Mouse (Mus musculus) cerebellum, adult 18-20 months (tissue): ENCODE results near the gene Tmem150a.
A peak's percentile ranks its signal among the peaks of the same experiment; 100 is the strongest.

Experiments
- DNase-seq, 2 experiments: peaks; one replicate each; pipeline ENCODE4 v3.0.0; 2021

Tmem150a gene

DNA sequence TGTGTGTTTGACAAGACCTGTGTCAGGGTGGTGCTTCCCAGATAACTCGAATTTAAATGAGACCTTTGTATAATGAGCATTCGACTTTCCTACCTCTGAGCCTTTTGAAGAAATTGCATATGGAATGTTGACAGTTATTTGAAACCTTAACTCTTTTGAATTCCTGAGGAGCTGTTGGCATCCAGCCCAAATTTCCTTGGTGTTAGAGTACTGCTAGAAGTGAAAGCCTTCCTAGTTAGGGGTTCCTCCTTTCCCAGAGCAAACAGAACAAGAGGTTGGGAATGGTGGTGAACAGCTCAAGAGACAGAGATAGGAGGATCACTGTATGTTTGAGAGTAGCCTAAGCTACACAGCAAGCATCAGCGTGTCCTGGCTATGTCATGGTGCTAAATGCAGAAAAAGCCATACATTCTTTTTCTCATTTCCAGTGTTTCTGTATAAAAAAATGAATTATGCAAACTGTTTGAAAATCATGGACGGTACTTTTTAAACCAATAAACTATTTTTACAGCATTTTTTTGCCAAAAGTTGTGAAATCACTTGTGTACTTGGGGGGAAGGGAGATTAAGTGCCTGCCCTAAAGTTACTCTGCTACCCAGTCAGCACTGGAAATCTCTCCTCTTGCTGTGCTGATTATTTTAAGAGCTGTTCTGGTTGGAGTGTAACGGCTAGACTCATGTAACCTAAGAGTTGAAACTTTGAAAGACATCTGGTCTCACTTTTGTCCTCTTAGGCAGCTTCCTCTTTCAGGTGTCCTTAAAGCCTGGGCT is 2.4 kb upstream of the Tmem150a start:
- no peak for DNase-seq

DNA sequence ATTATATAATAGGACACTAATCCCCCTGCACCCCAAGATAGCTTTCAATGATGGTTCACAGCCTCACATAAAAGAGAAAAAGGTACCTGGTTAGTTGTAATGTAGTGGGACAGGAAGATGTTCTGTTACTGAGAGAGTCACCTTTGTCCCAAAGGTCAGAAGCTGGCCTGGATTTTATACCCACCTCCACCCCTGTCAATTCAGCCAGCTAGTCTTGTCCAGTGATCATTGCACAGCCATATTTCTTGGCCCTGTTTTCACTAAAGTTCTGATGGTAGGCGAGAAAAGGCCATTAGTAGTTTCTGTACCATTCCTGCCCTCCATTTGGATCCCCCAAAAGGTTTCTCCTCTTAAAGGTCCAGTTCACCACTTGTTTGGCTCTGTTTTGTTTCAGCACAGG is 1.2 kb upstream of the Tmem150a start:
- DNase-seq = no peak

DNA sequence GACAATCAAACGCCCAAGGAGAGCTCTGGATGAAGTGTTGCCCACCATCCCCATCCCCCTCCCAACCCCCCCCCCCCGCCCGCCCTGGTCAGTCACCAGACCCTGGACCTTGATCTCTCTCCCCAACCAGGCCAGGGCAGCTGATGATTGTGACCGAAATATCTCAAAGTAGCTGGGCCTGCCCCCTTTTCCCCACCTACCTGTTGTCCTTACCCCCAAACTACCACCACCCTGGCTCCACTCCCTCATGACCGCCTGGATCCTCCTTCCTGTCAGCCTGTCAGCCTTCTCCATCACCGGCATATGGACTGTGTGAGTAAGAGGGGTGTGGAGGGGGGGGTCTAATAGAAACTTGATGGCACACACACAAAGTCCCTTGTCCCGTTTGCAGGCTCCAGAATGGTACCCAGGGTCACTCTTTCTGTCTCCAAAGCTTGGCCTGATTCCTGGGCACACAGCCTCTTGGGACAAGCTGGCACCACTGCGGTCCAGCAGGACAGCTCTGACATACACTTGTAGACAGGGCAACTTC is 820 bp downstream of the Tmem150a start:
- no peak for DNase-seq

DNA sequence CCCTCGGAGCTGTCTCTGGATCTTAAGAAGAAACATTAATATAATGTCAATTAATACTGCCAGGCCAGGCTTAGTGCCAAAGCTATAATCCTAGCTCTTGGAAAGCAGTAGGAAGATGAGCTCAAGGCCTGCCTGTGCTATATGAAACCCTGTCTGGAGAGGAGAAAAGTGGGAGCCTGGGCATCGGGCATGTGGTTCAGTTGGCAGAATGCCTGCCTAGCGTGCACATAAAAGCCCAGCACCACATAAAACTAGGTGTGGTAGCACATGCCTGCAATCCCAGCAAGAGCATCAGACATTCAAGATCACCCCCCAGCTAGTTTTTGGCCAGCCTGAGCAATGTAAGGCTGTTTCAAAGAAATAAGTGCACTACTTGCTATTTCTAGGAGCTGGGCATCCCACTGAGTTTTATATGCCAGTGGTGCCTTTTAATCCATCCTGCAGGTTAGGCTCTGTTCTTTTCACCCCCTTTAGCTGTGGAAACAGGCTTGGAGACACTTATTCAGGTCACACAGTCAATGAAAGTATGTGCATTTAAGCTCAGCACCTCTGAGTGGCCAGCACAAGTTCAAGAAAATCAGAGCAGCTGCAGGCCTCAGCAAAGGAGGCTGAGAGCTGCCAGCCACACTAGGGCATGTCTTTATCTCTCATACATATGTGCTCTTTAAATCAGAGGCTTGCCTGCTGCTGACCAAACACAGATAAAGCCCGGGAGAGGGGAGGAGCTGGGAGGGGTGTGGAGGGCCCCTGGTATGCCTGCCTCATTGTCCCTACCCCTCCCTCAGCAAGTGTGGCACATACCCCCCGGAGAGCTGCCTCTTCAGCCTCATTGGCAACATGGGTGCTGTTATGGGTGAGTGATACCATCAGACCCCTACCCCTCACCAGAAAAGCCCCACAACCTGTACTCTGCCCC is 2.2 kb downstream of the Tmem150a start:
- no peak for DNase-seq

DNA sequence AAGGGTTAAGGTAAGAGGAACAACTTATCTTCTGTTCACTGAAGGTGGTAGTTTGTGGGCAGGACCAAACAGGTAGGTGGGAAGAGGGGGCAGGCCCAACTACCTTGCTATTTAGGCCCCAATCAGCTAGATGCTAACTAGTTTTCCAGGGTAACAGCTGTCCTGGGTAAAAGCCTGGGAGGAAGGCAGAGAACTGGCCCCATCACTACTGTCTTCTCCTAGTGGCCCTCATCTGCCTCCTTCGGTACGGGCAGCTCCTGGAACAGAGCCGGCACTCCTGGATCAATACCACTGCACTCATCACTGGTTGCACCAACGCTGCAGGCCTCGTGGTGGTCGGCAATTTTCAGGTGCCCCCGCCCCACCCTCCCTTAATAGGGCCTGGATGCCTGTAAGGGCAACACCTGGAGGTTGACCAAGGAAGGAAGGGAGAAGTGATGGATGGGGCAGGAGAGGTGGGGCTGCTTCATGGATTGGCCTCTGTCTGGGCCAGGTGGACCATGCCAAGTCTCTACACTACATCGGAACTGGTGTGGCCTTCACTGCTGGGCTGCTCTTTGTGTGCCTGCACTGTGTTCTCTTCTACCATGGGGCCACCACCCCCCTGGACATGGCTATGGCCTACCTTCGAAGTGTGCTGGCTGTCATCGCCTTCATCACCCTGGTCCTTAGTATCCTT is 3.0 kb downstream of the Tmem150a start:
- DNase-seq = no peak

DNA sequence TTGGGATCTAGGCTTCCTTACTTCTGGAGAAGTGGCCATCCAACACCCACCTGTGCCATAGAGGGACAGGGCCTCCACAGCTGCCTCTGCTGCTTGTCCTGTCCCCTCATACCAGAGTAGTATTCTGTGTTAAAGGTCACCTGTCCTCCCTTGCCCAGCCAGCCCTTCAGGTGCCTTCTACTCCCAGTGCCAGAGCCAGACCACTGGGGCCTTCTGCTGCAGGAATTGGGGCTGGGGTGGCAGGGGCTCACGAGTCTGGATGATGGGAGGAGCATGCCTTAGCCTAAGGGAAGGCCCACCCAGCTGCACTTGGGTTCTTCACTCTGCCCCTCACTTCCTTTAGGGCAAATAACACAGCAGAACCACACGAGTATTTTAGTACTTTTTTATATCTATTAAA is 4.1 kb downstream of the Tmem150a start:
- DNase-seq = no peak

DNA sequence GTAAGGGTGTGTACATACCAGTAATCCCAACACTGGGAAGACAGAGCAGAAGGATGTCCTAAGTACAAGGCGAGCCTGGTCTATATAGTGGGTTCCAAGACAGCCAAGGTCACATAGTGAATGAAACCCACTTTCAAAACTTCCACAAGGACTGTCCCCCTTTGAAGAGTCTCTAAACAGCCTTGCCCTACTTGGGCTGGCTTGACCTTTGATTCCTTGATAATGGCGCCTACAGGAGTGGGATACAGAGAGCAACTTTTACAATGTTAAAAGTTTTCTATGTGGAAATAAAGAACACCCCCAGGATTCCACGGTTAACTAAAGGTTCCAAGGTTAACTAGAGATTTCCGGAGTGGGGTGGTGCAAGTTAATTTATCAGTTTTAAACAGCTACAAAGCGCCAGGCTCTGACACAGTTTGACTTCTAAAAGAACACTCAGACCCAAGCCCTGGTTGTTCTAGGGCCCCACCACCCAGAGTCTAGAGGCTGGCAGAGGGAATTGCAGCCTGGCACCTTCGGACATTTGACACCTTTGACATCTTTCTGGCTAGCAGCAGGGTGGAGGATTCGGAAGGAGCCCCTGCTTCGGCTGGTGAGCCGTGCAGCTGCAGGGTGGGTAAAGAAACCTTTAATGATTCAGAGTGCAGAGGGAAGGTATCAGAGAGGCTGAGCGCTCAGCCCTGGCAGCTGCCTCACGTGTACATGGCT is 4.8 kb downstream of the Tmem150a start:
- DNase-seq = no peak

DNA sequence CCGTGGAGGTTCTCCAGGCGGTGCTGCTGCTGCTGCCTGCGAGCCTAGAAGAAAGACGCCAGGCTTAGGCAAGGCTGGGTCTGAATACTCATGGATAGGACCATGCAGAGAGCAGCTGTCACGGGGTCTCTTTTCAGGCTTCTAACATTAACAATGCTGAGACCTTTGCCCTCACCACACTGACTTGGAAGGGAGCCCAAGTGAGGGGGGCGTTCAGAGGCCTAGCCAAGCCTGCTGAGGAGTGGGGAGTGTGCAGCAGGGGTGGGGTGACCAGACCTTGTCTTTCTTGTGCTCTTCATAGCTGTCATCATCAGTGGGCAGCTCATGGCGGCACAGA is 5.3 kb downstream of the Tmem150a start:
- DNase-seq = no peak

DNA sequence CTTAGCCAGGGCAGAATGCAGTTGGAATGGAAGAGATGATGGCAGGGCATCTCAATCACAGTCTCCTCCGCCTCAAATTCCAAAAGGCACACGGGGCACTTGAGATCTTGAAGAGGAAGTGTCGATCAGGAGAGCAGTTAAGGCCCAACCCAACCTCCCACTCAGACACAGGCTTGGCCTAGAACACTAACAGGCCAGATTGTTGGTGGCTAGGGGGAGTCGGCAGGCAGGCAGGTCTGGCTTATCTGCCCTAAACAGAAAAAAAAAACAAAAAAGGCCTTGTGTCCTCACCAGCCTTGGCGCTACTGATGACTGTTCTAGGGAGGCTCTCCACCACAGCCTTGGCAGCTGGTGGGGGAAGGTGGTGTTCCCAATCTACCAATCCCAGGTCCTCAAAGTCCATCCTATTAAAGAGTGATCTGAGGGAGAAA is 5.9 kb downstream of the Tmem150a start:
- DNase-seq = no peak

DNA sequence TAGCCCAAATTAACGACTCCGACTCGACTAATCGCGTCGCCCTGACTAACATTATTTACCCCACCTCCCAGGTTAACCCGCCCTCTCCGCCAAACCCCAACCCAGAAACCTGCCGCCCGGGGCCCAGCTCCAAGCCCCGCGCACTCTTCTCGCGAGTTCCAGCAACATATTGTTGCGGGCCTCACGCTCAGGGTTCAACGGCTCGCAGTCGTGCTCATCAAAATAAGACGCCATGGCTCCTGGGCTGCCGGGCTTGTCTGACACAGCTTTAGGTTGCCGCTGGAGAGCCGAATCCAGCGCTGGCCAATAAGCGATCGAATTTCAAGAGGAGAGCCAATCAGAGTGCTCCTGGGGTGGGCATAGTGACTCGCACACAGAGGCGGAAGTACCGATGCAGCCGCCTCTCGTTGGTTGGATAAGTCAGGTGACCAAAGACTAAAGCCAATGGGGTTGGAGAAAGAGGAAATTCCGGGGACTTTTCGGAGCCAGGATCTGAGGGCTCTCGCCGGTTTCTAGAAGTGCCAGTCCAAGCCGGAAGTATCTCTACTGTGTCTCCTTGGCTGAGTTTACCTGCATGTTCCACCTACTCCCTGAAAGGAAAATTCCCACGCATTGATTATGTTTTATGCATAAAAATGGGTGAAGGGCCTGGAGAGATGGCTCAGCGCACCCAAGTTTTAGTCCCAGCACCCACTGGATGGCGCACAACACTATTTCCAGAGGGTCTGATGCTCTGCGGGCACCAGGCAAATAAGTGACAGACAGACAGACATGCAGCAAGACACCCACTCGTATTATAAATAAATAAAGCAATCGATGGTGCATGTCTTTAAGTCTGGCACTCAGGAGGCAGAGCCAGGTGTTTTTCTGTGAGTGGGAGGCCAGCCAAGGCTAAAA is 7.1 kb downstream of the Tmem150a start:
- peak; percentile 93 to 98 for DNase-seq

DNA sequence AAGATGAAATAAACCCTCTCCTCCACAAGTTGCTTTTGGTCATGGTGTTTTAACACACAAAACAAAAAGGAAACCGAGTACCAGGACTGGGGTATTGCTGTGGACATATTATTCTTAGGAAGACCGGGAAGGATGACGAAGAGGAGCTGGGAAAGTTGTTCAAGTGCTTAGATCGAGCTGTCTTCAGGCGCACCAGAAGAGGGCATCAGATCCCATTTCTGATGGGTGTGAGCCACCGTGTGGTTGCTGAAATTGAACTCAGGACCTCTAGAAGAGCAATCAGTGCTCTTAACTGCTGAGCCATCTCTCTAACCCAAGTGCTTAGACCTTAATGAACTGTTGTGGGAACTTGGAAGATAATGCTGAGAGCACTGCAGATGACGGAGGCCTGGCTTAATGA is 8.8 kb downstream of the Tmem150a start:
- no peak for DNase-seq

DNA sequence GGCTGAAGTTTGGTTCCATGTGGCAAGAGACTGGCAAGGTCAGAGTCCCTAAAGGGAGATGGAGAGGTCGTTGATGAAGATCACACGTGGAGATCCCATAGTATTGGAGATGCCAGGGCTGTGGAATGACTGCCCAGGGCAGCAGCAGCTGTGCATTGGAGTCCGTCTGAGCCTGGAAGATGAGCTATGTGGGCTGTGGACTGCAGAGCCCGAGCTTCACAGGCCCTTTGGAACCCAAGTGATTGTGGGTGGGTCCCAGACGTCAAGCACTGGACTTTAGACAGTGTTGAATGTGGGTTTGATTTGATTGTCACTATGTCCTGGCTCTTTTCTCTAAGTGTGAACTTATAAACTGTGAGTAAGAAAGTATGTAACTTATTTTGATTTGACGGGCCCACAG is 9.7 kb downstream of the Tmem150a start:
- DNase-seq = no peak

DNA sequence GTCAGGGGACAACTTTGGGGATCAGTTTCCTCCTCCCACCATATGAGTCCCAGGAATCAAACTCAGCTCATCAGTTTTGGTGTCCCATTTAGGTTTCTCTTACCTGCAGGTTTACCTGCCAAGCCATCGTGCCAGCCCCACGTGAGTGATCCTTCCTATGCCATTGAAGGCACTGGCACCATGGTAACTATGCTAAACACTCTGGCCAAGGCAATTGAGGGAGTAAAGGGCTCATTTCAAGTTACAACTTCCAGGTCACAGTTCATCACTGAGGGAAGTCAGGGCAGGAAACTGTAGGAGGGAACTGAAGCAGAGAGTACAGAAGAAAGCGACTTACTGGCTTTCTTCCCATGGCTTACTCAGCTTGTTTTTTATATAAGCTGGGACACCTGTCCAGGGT is 11.1 kb downstream of the Tmem150a start:
- DNase-seq = no peak

DNA sequence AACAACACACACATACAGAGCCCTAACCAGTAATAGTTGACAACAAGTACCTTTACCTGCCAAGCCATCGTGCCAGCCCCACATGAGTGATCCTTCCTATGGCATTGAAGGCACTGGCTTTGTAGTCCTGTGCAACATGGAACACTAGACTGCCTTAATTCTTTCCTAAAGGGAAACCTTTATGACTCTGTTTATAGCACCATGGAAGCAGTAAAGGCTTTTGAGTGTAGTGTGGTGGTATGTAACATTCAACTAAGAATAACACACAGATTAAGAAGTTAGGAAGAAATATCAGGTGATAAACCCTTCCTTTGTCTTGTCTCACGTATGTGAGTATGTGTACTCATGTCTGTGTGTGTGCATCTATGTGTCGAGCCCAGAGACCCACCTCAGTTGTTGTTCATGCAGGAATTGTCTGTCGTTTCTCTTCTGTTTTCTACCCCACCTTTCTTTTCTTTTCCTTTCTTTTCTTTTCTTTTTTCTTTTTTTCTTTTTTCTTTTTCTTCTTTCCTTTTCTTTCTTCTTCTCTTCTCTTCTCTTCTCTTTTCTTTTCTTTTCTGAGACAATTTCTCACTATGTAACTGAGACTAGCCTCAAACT is 11.7 kb downstream of the Tmem150a start, which contains the start of gene Rnf181:
Rnf181 (minus strand) TSS at position 113 of the 600 bp plus-strand sequence.
- DNase-seq = no peak

DNA sequence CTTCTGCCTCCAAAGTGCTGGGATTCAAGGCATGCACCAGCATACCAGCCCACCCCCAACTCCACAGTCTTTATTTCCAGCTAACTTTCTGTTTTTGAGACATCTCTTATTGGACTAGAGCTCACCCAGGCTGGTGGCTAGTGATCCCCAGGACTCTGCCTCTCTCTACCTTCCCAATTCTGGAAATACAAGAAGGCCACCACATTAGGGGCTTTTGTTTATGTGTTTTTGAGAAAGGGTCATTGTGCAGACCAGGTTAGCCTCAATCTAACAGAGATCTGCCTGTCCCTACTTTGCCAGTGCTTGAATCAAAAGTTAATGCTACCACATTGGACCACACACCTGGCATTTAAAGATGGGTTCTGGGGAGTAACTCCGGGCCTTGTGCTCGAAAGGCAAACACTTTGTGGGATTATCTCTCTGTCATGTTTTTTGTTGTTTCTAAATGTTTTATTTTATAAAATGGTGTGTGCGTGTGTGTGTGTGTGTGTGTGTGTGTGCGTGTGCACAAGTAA is 12.3 kb downstream of the Tmem150a start:
- no peak for DNase-seq

DNA sequence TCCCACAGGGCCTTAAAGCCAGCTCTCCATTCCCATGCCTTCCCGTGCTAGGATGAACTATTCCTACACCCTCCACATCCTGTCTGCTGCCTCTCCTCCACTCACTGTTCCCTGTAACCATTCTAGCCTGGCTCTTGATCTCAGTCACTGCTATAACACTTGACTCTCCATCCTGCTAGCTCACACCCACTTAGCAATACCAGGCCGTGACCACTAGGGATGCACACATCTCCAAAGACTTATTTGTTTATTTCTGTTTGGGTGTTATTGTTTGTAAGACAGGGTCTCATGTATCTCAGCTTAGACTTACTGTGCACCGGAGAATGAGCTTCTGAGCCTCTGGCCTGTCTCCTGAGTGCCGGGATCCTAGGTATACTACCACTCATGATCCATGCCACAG is 14.3 kb downstream of the Tmem150a start:
- DNase-seq = no peak

DNA sequence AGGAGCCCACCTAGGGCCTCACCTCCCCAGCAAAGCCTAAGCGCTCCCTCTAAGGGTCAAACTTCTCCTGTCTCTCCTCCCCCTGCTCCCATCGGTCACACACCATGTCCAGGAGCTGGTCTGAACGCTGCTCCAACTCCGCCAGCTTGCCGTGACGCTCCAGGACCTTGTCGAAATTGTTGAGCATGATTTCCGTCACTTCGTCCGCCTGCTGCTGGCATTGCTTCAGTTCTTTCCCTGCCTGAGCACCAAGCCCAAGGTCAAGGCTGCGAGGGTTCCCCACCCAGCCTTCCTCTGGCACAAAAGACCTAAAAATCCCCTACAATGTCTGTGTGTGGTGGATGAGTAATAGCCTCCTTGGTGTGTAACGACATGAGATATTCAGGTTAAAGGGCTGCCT is 14.8 kb downstream of the Tmem150a start:
- DNase-seq = no peak

DNA sequence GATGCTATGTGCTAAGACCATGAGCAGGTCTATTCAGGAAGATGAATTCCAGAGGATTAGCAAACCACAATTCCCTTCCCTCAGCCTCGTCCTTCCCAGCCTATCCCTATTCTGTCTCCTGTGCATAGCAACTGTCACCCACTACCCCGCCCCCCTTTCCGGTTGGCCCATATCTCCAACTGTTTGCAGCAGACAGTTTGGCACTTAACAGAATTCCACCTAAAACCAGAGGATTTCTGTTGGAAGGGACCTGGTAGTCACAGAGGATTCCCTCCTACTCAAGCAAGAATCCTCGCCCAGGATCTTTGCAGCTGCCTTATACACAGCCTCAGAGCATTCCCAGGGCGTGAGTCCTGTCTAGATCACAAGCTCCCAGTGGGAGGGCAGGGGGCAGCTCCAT is 15.9 kb downstream of the Tmem150a start:
- DNase-seq = no peak

DNA sequence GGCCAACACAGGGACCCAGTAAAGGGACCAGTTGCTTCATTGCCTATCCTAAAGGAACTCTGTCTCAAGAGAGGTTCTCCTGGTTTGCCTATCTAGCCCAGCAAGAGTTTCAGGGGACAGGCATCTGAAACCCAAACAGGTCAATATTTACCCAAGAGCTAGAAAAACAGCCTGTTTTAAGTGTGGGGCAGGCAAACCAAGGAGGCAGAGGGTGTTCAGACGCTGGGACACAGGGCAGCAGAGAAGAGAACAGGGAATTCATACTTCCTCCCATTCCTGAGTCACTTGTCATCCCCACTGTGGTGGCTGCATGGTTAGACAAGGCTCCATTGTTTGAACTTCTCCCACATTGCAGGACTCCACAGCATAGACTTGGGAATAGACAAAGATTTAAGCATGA is 16.3 kb downstream of the Tmem150a start:
- DNase-seq = no peak

DNA sequence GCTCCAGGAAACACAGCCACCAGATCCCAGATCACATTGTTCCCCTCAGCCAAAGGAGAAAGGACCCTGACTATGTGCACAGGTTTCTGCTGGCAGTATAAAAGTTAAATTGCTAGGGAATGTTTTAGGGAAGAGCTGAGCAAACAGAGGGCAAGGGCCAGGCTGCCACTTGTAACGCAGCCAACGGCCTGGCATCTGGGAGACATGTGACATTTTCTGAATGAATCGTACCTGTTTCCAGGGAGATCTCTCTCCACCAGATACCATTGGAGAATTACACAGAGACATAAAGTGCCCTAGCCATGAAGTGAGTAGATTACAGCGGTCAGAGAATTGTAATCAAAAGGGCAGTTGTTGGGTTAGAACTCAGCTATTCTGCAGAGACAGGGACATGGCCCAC is 17.9 kb downstream of the Tmem150a start:
- DNase-seq = no peak

DNA sequence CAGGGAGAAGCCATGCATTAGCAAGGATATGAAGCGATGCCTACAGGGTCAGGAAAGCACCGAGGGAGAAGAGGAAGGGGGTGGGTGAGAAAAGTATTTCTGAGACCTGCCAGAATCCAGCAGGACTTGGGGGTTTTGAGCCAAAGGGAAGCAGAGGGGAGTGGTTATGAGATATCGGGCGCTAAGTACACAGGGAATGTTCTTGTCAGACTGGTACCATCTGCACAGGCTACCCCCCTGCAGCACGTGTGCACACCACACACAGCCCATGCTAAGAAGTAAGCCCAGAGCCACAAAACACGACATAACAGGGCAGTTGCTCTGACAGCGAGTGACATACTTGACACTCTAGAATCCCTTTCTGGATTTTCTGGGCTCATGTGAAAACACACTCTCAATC is 19.0 kb downstream of the Tmem150a start:
- no peak for DNase-seq
